Mouse (Mus musculus) lung, adult 2 months (tissue): ENCODE data around the gene Atxn2. TPM values are rescaled to one million over a fixed set of nuclear protein-coding genes. Genes with fewer than 3 reads are reported as not detected.
"Not testable (repeated sequence)": the region's sequence is repeated elsewhere in the genome, so short reads cannot be mapped to it uniquely, and the experiment has no call there.

ENCODE experiments used
- DNase-seq: peaks from one replicate; pipeline ENCODE4 v3.0.0; 2022
- H3K4me1 ChIP-seq: fragments of 200-500 bp; 2 replicates; pipeline ENCODE4 v1.6.1; 2011; ENCODE audit warnings: low read length; ENCODE audit not compliant: control insufficient read depth, insufficient read depth
- H3K4me3 ChIP-seq: fragments of 200-500 bp; replicated peaks from 2 replicates; pipeline ENCODE3; 2011; ENCODE audit warnings: low read depth, mild to moderate bottlenecking, control low read depth, low read length; ENCODE audit errors: extremely low read depth
- CTCF ChIP-seq: fragments of 200-500 bp; IDR thresholded peaks from 2 replicates; pipeline ENCODE4 v1.5.1; 2011; ENCODE audit warnings: mild to moderate bottlenecking, low read length, control low read depth; ENCODE audit not compliant: insufficient read depth
- POLR2A ChIP-seq: fragments of 200-500 bp; IDR thresholded peaks from 2 replicates; pipeline ENCODE4 v1.6.1; 2011; ENCODE audit warnings: low read depth, mild to moderate bottlenecking, control low read depth, low read length, borderline replicate concordance; ENCODE audit errors: extremely low read depth
- WGBS: fragments of 180-500 bp; shearing (Covaris S2); methylation state at CpG from one replicate; pipeline ENCODE4 v1.1.7; 2018; 5-methylcytosine and 5-hydroxymethylcytosine counted together
- polyA plus RNA-seq: library from polyadenylated mRNA; depleted of rRNA; stranded (reverse); fragments of >200 nt; gene quantifications from 2 replicates; pipeline ENCODE4 v1.2.3, GENCODE M21; 2012

Gene Atxn2
- polyA plus RNA-seq, 1 experiment = 108 TPM

- TF ChIP-seq POLR2A = no peak
- no peak for TF ChIP-seq CTCF
- 42% methylated on average over 7 of the region's 7 CpGs for WGBS
- peak; percentile 24 for DNase-seq
- no peak overlapping the region for H3K4me3 ChIP-seq
- no peaks in the 10 kb centered on the region; the same call in 1 of the 2 replicates for H3K4me1 ChIP-seq
These were observed 20.5 kb upstream of the Atxn2 start for GRCm38 (mm10) chr5:121690482-121691211.

- WGBS = 88% methylated on average over 7 of the region's 7 CpGs
- H3K4me1 ChIP-seq, DNase-seq, H3K4me3 ChIP-seq: not testable (repeated sequence)
These were observed 19.7 kb upstream of the Atxn2 start for GRCm38 (mm10) chr5:121691436-121691835.

GRCm38 (mm10) chr5:121692897-121693296 lies 18.2 kb upstream of the Atxn2 start:
- no peaks in the 10 kb centered on the region; the same call in 1 of the 2 replicates for H3K4me1 ChIP-seq

GRCm38 (mm10) chr5:121696761-121697160 lies 14.4 kb upstream of the Atxn2 start:
- DNase-seq = no peak
- WGBS = 71% methylated on average over 6 of the region's 6 CpGs
- TF ChIP-seq CTCF (no peak), POLR2A (no peak)
- Histone ChIP-seq H3K4me1 (no peaks in the 10 kb centered on the region), H3K4me3 (no peak overlapping the region)

More at GRCm38 (mm10) chr5:121692897-121693296, 18.2 kb upstream of the Atxn2 start:
- H3K4me3 ChIP-seq = no peak overlapping the region
- no peak for DNase-seq
- TF ChIP-seq CTCF = no peak
- TF ChIP-seq POLR2A = no peak
- 72% methylated on average over 4 of the region's 4 CpGs for WGBS

- WGBS = 47% methylated on average over 5 of the region's 5 CpGs
These were observed 11.2 kb upstream of the Atxn2 start for GRCm38 (mm10) chr5:121699891-121700290.

GRCm38 (mm10) chr5:121700496-121700895 lies 10.6 kb upstream of the Atxn2 start:
- Histone ChIP-seq H3K4me3 (no peak overlapping the region), H3K4me1 (no peaks in the 10 kb centered on the region)
- DNase-seq = no peak
- 22% methylated on average over 11 of the region's 11 CpGs for WGBS
- no peak for TF ChIP-seq CTCF
- no peak for TF ChIP-seq POLR2A

More at GRCm38 (mm10) chr5:121699891-121700290, 11.2 kb upstream of the Atxn2 start:
- Histone ChIP-seq H3K4me3 (no peak overlapping the region), H3K4me1 (no peaks in the 10 kb centered on the region)
- TF ChIP-seq POLR2A (no peak), CTCF (no peak)
- no peak for DNase-seq

- DNase-seq = no peak
- H3K4me1 ChIP-seq = no peaks in the 10 kb centered on the region
- no peak overlapping the region for H3K4me3 ChIP-seq
- 51% methylated on average over 8 of the region's 8 CpGs for WGBS
- no peak for TF ChIP-seq POLR2A
- no peak for TF ChIP-seq CTCF
These were observed 9.9 kb upstream of the Atxn2 start for GRCm38 (mm10) chr5:121701111-121701769.

- Histone ChIP-seq H3K4me1 (no peaks in the 10 kb centered on the region), H3K4me3 (no peak overlapping the region)
- 57% methylated on average over 1 of the region's 1 CpGs for WGBS
- DNase-seq = no peak
- no peak for TF ChIP-seq POLR2A
- no peak for TF ChIP-seq CTCF
These were observed 7.8 kb upstream of the Atxn2 start for GRCm38 (mm10) chr5:121703341-121703740.

- WGBS = 17% methylated on average over 20 of the region's 20 CpGs
- H3K4me1 ChIP-seq = no peaks in the 10 kb centered on the region
- no peak for TF ChIP-seq POLR2A
- TF ChIP-seq CTCF = no peak
- DNase-seq = no peak
- H3K4me3 ChIP-seq = no peak overlapping the region
These were observed 6.5 kb upstream of the Atxn2 start for GRCm38 (mm10) chr5:121704512-121705248.
